Mouse (Mus musculus) MEL-GATA-1-ER (cell line): ENCODE data around the gene Dgkd.

Experiments
- DNase-seq: peaks from one replicate; pipeline ENCODE4 v3.0.0-alpha.2; 2012; ENCODE audit warnings: low read depth; ENCODE audit errors: extremely low read depth

The Dgkd gene

DNA sequence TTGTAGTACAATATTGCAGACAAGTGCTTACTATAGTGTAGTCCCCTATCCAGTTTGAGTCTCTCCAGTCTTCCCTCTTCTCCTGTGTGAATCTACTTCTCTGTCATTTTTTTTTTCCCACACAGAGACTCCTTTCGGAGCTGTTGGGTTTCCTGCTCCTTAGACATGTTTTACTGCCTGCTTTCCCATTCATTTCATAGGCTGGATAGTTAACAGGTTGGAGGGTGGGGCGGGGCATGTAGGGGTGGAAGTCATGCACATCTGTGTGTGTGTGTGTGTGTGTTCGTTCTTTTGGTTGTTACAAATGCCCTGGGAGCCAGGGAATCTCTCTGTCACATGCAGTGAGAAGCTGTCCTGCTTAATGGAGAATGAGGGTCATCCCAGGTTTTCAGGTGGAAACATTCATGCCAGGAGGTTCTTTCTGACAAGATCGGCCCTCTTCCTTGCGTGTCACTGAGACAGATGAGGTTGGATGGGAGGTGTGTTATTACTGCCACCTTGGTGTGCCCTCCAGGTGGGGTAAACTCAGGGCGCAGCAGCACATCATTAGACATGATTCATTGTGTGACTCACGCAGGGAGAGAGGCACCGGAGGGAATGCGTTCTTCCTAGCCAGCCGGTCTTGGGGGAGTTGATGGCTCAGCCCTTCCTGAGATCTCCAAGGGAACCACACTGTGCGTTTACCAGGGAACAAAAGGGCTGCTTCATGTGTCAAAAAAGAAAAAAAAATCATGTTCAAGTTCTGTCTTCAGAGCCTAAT is 4.7 kb upstream of the Dgkd start:
- no peak for DNase-seq

GRCm38 (mm10) chr1:87849278-87849677 is 3.8 kb upstream of the Dgkd start:
- DNase-seq = no peak

DNA sequence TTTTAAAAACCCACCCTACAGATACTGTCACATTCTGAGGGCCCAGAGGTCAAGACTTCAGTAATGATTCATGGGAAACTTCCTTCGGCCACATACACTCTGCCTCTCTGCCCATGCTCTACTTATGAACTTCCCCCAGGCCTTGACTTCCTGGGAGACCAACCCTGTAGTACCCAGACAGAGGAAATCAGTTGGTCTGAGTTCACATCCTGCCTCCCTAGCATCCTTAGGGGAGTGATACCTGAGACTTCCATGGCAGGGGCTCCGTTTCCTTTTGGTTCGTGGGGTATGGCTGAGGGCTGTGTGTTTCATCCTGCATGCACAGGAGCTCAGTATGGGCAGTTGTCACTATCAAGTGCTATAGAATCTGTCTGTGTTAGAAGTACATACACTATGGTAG is 1.7 kb upstream of the Dgkd start:
- no peak for DNase-seq

GRCm38 (mm10) chr1:87852081-87852790 is 851 bp upstream of the Dgkd start:
- DNase-seq = no peak

GRCm38 (mm10) chr1:87853601-87854361 is 694 bp downstream of the Dgkd start:
- DNase-seq = no peak

- no peak for DNase-seq
Measured at GRCm38 (mm10) chr1:87854411-87854810, 1.3 kb downstream of the Dgkd start.

GRCm38 (mm10) chr1:87854851-87855251 is 1.8 kb downstream of the Dgkd start:
- no peak for DNase-seq

DNA sequence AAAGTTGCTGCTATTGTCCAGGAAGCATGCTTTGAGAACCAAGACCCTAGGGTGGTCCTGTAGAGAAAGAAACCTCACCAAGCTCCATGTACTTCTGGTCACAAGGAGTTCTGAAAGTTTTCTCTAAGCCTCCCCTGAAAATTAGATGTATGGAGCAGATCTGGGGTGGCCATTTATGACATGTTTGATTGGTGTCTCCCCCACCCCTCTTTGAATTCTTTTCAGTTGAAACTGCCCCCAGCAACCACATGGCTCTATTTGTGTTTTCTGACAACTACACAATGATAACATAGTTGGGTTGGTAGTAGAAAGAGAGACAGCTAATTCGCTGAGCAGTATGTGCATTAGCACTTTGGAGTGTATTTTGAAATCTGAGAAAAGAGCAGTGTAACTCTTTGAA is 2.4 kb downstream of the Dgkd start:
- no peak for DNase-seq

DNA sequence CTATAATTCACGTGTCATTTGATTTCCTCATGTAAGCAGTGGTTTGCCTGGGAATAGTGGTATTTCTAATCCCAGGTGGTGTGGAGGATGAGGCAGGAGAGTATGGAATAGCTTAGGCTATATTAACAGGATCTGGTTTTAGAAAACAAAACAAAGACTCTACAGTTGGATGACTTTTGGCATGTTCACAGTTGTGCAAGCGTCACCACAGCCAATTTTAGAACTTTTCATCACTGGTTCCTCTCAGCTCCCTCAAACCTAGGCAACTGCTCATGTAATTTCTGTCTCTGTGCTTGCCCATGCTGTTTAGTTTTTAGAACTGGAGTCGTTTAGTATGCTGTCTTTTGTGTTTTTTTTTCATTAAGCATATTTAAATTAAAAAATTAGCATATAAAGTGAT is 3.7 kb downstream of the Dgkd start:
- no peak for DNase-seq

DNA sequence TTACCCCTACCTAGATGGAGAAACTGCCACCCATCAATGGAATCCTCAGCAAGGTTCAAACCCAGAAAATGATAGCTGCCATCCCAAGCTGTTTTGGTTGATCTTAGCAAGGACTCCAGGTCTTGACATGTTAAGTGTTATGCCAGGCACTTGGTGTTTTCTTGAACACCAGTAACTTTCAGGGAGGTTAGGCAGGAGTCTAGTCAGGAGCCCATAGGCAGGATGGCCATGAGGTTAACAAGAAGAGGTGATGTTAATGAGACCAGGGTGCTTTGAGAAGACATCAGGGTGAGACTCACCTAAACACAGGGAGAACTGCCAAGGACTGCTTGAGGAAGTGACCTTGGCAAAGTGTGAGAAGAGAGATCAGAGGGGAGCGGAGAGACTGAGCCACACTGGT is 4.9 kb downstream of the Dgkd start:
- DNase-seq = no peak

GRCm38 (mm10) chr1:87858529-87858928 is 5.4 kb downstream of the Dgkd start:
- no peak for DNase-seq

DNA sequence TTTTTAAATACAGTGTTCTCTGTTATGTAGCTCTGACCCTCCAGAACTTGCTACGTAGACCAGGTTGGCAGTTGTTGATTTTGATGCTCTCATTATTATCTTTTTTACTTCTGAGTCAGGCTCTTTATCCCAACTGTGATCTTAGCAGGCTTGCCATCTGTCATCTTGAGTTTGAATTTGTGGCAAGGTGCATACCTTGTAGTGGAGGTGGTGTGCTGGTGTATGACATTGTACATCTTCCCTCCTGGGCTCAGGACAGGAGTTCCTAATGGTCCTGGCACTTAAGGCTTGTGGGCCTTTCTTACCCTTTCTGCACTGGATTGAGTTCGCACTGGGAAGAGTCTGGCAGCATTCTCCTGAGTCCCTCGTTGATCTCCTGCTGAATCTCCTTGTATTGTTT is 10.5 kb downstream of the Dgkd start:
- DNase-seq = no peak

DNA sequence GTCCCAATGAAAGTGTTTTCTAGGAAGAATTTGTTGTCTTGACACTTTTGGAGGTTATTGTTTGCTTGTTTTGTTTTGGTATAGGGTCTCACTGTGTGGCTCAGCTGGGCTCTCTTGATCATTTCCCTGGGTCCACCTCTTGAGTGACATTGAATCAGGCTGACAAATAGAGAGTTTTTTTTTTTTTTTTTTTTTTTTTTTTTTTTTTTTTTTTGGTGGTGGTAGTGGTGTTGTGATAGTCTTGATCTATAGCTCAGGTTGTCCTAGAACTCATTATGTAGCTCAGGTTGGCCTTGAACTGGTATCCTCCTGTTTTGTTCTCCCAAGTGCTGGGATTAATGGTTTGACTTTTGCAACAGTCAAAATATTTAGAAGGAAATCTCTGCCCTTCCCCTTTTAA is 11.8 kb downstream of the Dgkd start:
- no peak for DNase-seq

GRCm38 (mm10) chr1:87866672-87867071 is 13.6 kb downstream of the Dgkd start:
- DNase-seq = no peak

DNA sequence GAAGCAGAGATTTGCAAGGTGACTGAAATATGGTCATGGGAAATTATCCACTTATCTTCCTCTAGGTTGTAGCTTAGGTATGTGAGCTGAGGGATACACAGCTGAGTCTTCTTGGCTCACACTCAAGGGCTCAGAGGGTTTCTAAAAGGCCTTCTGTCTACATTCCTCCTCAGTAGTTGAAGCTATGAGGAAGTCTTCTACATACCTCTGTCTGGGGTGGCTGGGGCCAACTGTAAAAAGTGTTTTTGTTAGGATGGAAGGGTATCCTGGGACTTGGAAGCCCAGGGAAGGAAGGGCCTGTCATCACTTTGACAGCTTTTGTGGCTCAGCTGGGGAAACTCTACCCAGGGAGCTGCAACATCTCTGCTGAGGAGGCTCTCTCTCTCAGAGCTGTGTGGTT is 18.5 kb downstream of the Dgkd start:
- DNase-seq = no peak

- peak; percentile 29 for DNase-seq
Measured at GRCm38 (mm10) chr1:87873081-87873480, 20.0 kb downstream of the Dgkd start.

- no peak for DNase-seq
Measured at GRCm38 (mm10) chr1:87876065-87876464, 23.0 kb downstream of the Dgkd start.

DNA sequence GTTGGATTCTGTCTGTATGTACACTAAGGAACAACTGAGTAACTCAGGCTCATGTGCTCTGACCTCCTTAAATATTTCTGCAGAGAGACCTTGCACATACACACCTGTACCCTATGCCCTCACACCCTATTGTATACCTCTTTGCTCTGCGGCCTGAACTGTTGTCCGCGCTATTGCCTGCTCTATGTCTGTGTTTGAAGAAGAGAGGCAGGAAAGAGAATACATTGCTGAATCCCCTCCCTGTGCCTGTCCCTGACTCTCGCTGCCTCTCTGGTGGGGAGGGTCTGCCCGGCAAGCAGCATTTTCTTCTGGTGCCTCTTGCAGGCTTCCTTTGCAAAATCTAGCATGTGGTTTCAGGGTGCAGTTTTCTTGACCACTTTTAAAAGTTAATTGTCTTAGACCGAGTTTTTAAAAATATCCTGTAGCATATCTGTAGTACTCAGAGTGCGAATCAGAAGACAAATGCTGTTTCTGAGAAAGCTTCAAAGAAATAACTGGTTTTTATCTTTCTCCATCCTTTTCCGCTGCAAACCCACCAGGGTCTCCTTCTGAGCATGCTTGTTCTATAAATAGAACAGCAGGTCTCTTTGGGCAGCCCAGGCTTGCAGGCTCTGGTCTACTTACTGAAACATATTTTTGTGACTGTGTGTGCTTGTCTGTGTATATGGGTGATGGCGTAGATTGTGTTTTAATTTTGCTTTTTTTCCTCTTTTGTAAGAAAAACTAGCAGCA is 24.6 kb downstream of the Dgkd start:
- DNase-seq = peak; percentile 81

DNA sequence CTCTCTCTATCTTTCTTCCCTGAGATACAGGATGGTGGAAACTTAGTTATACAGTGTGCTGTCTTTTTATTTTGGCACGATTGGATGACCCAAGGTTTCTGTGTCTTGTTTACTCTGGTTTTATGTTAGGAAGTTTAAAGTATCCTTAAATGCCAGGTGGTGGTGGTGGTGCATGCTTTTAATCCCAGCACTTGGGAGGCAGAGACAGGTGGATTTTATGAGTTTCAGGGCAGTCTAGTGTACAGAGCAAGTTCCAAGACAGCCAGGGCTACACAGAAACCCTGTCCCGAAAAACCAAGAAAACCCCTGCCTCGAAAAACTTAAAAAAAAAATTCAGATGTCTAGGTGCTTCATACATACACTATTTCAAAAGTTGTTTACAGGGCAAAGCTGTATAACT is 25.9 kb downstream of the Dgkd start:
- DNase-seq = no peak

- no peak for DNase-seq
Measured at GRCm38 (mm10) chr1:87879494-87880325, 26.6 kb downstream of the Dgkd start.

DNA sequence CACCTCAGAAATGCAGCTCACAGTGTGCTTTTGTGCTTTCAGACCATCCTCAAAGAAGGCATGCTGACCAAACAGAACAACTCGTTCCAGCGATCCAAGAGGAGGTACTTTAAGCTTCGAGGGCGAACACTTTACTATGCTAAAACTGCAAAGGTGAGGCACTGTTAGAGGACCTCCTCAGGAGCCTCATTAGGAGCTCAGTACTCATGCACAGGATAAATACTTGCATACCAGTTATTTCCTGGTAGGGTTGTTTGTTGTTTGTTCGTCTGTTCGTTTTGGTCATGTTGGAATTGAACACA is 27.2 kb downstream of the Dgkd start:
- no peak for DNase-seq
